Mouse (Mus musculus): Measurements from ENCODE around the gene Rcn2. TPM values are rescaled to one million over a fixed set of nuclear protein-coding genes. Genes with fewer than 3 reads are reported as not detected.
A peak's percentile ranks its signal among the peaks of the same experiment; 100 is the strongest.

Gene Rcn2
- polyA plus RNA-seq, 1 experiment from 2014 or later: 183 TPM

GRCm38 (mm10) chr9:56062336-56062735 is 20.7 kb downstream of the Rcn2 start:
- no peaks in the 10 kb centered on the region for H3K9me3 ChIP-seq (replicated peaks; ENCODE audit: control insufficient read depth, low read length)
- 82% methylated on average over 5 of the region's 5 CpGs for WGBS (ENCODE audit: insufficient replicate concordance)
- H3K4me2 ChIP-seq: no peak overlapping the region
- H3K9ac ChIP-seq (ENCODE audit: low read depth, low read length): no peak overlapping the region
- H3K4me3 ChIP-seq (ENCODE audit: low read depth, low read length): no peak overlapping the region
- H3K27me3 ChIP-seq (ENCODE audit: control insufficient read depth, insufficient read depth, low read length): no peaks in the 10 kb centered on the region
- no peaks in the 10 kb centered on the region for H3K4me1 ChIP-seq (ENCODE audit: control insufficient read depth, insufficient read depth, low read length)
- H3K27ac ChIP-seq (ENCODE audit: low read depth, low read length): no peak overlapping the region
- peaks cover 30% of the 10 kb centered on the region for H3K36me3 ChIP-seq (ENCODE audit: control insufficient read depth, insufficient read depth, low read length)
- ATAC-seq (replicated peaks; ENCODE audit: insufficient number of reproducible peaks, low FRiP score, low TSS enrichment): no peak

GRCm38 (mm10) chr9:56065011-56065410 is 23.4 kb downstream of the Rcn2 start:
- no peak for ATAC-seq (replicated peaks; ENCODE audit: insufficient number of reproducible peaks, low FRiP score, low TSS enrichment)
- Histone ChIP-seq H3K4me1 (ENCODE audit: control insufficient read depth, insufficient read depth, low read length) (no peaks in the 10 kb centered on the region), H3K4me3 (ENCODE audit: low read depth, low read length) (no peak overlapping the region), H3K36me3 (ENCODE audit: control insufficient read depth, insufficient read depth, low read length) (peaks cover 20% of the 10 kb centered on the region), H3K4me2 (no peak overlapping the region), H3K9ac (ENCODE audit: low read depth, low read length) (no peak overlapping the region), H3K27ac (ENCODE audit: low read depth, low read length) (no peak overlapping the region), H3K27me3 (ENCODE audit: control insufficient read depth, insufficient read depth, low read length) (no peaks in the 10 kb centered on the region), H3K9me3 (replicated peaks; ENCODE audit: control insufficient read depth, low read length) (no peaks in the 10 kb centered on the region)
- WGBS (ENCODE audit: insufficient replicate concordance): 63% methylated on average over 3 of the region's 3 CpGs

GRCm38 (mm10) chr9:56067964-56068363 is 26.3 kb downstream of the Rcn2 start:
- Histone ChIP-seq H3K4me2 (no peak overlapping the region), H3K27ac (ENCODE audit: low read depth, low read length) (no peak overlapping the region), H3K36me3 (ENCODE audit: control insufficient read depth, insufficient read depth, low read length) (peaks cover 6% of the 10 kb centered on the region; the same call in 1 of the 2 replicates), H3K9me3 (replicated peaks; ENCODE audit: control insufficient read depth, low read length) (no peaks in the 10 kb centered on the region), H3K4me3 (ENCODE audit: low read depth, low read length) (no peak overlapping the region), H3K9ac (ENCODE audit: low read depth, low read length) (no peak overlapping the region), H3K27me3 (ENCODE audit: control insufficient read depth, insufficient read depth, low read length) (no peaks in the 10 kb centered on the region), H3K4me1 (ENCODE audit: control insufficient read depth, insufficient read depth, low read length) (no peaks in the 10 kb centered on the region)
- WGBS (ENCODE audit: insufficient replicate concordance): 88% methylated on average over 4 of the region's 4 CpGs
- no peak for ATAC-seq (replicated peaks; ENCODE audit: insufficient number of reproducible peaks, low FRiP score, low TSS enrichment)

GRCm38 (mm10) chr9:56068630-56069029 is 27.0 kb downstream of the Rcn2 start:
- Histone ChIP-seq H3K9me3 (replicated peaks; ENCODE audit: control insufficient read depth, low read length) (no peaks in the 10 kb centered on the region), H3K4me1 (ENCODE audit: control insufficient read depth, insufficient read depth, low read length) (no peaks in the 10 kb centered on the region), H3K27me3 (ENCODE audit: control insufficient read depth, insufficient read depth, low read length) (no peaks in the 10 kb centered on the region), H3K4me2 (no peak overlapping the region), H3K4me3 (ENCODE audit: low read depth, low read length) (no peak overlapping the region), H3K27ac (ENCODE audit: low read depth, low read length) (no peak overlapping the region), H3K9ac (ENCODE audit: low read depth, low read length) (no peak overlapping the region), H3K36me3 (ENCODE audit: control insufficient read depth, insufficient read depth, low read length) (peaks cover 5% of the 10 kb centered on the region; the same call in 1 of the 2 replicates)
- no peak for ATAC-seq (replicated peaks; ENCODE audit: insufficient number of reproducible peaks, low FRiP score, low TSS enrichment)
- 95% methylated on average over 1 of the region's 1 CpGs for WGBS (ENCODE audit: insufficient replicate concordance)

- H3K27me3 ChIP-seq (ENCODE audit: control insufficient read depth, insufficient read depth, low read length): no peaks in the 10 kb centered on the region
- peaks cover 4% of the 10 kb centered on the region; the same call in 1 of the 2 replicates for H3K36me3 ChIP-seq (ENCODE audit: control insufficient read depth, insufficient read depth, low read length)
- H3K4me3 ChIP-seq (ENCODE audit: low read depth, low read length): no peak overlapping the region
- H3K4me2 ChIP-seq: no peak overlapping the region
- no peak overlapping the region for H3K27ac ChIP-seq (ENCODE audit: low read depth, low read length)
- H3K9ac ChIP-seq (ENCODE audit: low read depth, low read length): no peak overlapping the region
- WGBS (ENCODE audit: insufficient replicate concordance): 41% methylated on average over 2 of the region's 2 CpGs
- H3K4me1 ChIP-seq (ENCODE audit: control insufficient read depth, insufficient read depth, low read length): peaks cover 14% of the 10 kb centered on the region
- H3K9me3 ChIP-seq (replicated peaks; ENCODE audit: control insufficient read depth, low read length): no peaks in the 10 kb centered on the region
- no peak for ATAC-seq (replicated peaks; ENCODE audit: insufficient number of reproducible peaks, low FRiP score, low TSS enrichment)
Measured at GRCm38 (mm10) chr9:56072861-56073260, 31.2 kb downstream of the Rcn2 start.

GRCm38 (mm10) chr9:56074863-56075262 is 33.2 kb downstream of the Rcn2 start:
- Histone ChIP-seq H3K4me1 (ENCODE audit: control insufficient read depth, insufficient read depth, low read length) (peaks cover 14% of the 10 kb centered on the region), H3K36me3 (ENCODE audit: control insufficient read depth, insufficient read depth, low read length) (no peaks in the 10 kb centered on the region), H3K9me3 (replicated peaks; ENCODE audit: control insufficient read depth, low read length) (no peaks in the 10 kb centered on the region), H3K4me2 (no peak overlapping the region), H3K9ac (ENCODE audit: low read depth, low read length) (no peak overlapping the region), H3K4me3 (ENCODE audit: low read depth, low read length) (no peak overlapping the region), H3K27ac (ENCODE audit: low read depth, low read length) (no peak overlapping the region), H3K27me3 (ENCODE audit: control insufficient read depth, insufficient read depth, low read length) (no peaks in the 10 kb centered on the region)
- WGBS (ENCODE audit: insufficient replicate concordance): 74% methylated on average over 12 of the region's 12 CpGs
- ATAC-seq (replicated peaks; ENCODE audit: insufficient number of reproducible peaks, low FRiP score, low TSS enrichment): no peak

- H3K9ac ChIP-seq (ENCODE audit: low read depth, low read length): peak overlapping the region; percentile 7; the same call in 1 of the 2 replicates
- no peak overlapping the region for H3K4me2 ChIP-seq
- no peaks in the 10 kb centered on the region for H3K9me3 ChIP-seq (replicated peaks; ENCODE audit: control insufficient read depth, low read length)
- WGBS (ENCODE audit: insufficient replicate concordance): 8% methylated on average over 4 of the region's 4 CpGs
- peak overlapping the region; percentile 78 for H3K27ac ChIP-seq (ENCODE audit: low read depth, low read length)
- H3K4me3 ChIP-seq (ENCODE audit: low read depth, low read length): no peak overlapping the region
- no peak for ATAC-seq (replicated peaks; ENCODE audit: insufficient number of reproducible peaks, low FRiP score, low TSS enrichment)
- H3K36me3 ChIP-seq (ENCODE audit: control insufficient read depth, insufficient read depth, low read length): no peaks in the 10 kb centered on the region
- peaks cover 14% of the 10 kb centered on the region for H3K4me1 ChIP-seq (ENCODE audit: control insufficient read depth, insufficient read depth, low read length)
- H3K27me3 ChIP-seq (ENCODE audit: control insufficient read depth, insufficient read depth, low read length): no peaks in the 10 kb centered on the region
Measured at GRCm38 (mm10) chr9:56075264-56075663, 33.6 kb downstream of the Rcn2 start.

GRCm38 (mm10) chr9:56075901-56076620 is 34.4 kb downstream of the Rcn2 start:
- H3K4me1 ChIP-seq (ENCODE audit: control insufficient read depth, insufficient read depth, low read length): peaks cover 14% of the 10 kb centered on the region
- ATAC-seq (replicated peaks; ENCODE audit: insufficient number of reproducible peaks, low FRiP score, low TSS enrichment): 0 out of 2 replicates have a peak, but pooled peaks have one; percentile 12
- H3K9me3 ChIP-seq (replicated peaks; ENCODE audit: control insufficient read depth, low read length): no peaks in the 10 kb centered on the region
- no peaks in the 10 kb centered on the region for H3K27me3 ChIP-seq (ENCODE audit: control insufficient read depth, insufficient read depth, low read length)
- H3K27ac ChIP-seq (ENCODE audit: low read depth, low read length): peak overlapping the region; percentile 78
- H3K4me3 ChIP-seq (ENCODE audit: low read depth, low read length): no peak overlapping the region
- H3K9ac ChIP-seq (ENCODE audit: low read depth, low read length): peak overlapping the region; percentile 7; the same call in 1 of the 2 replicates
- H3K36me3 ChIP-seq (ENCODE audit: control insufficient read depth, insufficient read depth, low read length): no peaks in the 10 kb centered on the region
- no peak overlapping the region for H3K4me2 ChIP-seq
- WGBS (ENCODE audit: insufficient replicate concordance): 45% methylated on average over 7 of the region's 7 CpGs

- Histone ChIP-seq H3K9me3 (replicated peaks; ENCODE audit: control insufficient read depth, low read length) (no peaks in the 10 kb centered on the region), H3K27me3 (ENCODE audit: control insufficient read depth, insufficient read depth, low read length) (no peaks in the 10 kb centered on the region), H3K4me2 (no peak overlapping the region), H3K27ac (ENCODE audit: low read depth, low read length) (no peak overlapping the region), H3K4me3 (ENCODE audit: low read depth, low read length) (no peak overlapping the region), H3K9ac (ENCODE audit: low read depth, low read length) (no peak overlapping the region), H3K36me3 (ENCODE audit: control insufficient read depth, insufficient read depth, low read length) (no peaks in the 10 kb centered on the region), H3K4me1 (ENCODE audit: control insufficient read depth, insufficient read depth, low read length) (peaks cover 14% of the 10 kb centered on the region)
- WGBS (ENCODE audit: insufficient replicate concordance): 44% methylated on average over 5 of the region's 5 CpGs
- ATAC-seq (replicated peaks; ENCODE audit: insufficient number of reproducible peaks, low FRiP score, low TSS enrichment): no peak
Measured at GRCm38 (mm10) chr9:56079587-56079986, 37.9 kb downstream of the Rcn2 start.
